Mouse (Mus musculus): Measurements from ENCODE around the gene Sf3a3.

GRCm38 (mm10) chr4:124772125-124772524, 57.5 kb downstream of the Sf3a3 start:
- TF ChIP-seq CTCF (IDR thresholded peaks at IDR 0.05; ENCODE audit: low read depth, low read length) (no peak), POLR2A (IDR thresholded peaks at IDR 0.05; ENCODE audit: extremely low read depth, insufficient read depth, low read length) (no peak)

All from liver, adult 2 months (tissue).